10 mouse cellular contexts compared by ENCODE assay signal in the genomic region with DNA sequence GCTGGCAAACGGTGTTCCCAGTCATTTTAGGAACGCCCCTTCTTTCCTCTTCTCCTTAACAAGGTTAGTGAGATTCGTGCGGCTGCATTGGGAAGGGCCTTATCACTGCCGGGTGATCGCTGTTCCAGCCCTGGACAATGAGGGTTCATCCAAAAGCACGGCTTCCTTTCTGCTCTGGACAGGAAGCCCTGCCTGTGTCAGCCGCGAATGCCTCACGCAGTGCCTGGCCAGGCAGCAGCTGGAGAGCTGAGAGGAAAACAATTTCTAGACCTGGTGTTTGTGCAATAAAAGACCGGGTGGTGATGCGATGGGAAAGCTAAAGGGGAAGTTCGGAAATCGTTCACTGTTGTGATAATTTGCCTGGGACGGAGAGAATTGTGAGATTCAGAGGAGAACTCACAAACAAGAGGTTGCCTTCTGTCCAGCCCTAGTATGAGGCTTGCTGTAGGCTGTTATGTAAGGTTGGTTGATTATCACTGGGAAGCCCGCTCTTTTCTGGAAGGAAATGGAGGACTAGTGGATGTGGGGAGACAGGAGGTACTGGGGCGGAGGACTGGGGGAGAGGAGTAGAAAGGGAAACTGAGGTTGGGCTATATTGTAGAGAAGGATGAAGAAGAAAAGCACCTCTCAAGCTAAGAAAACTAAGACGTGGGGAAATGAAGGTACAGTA.
DNase-seq lines count a peak whose midpoint lies in the region; ATAC-seq lines count a peak whose summit lies in the region.
"Had no signal": no experiment of that assay in that cellular context is flagged by ENCODE, and none has a peak within 500 bp of the region (broad histone marks: within the 10 kb centered on the region; RNA-seq: fewer than 3 reads in every experiment).

No protein-coding gene starts in this region.

- no peaks in the 10 kb centered on the region for H3K36me3 ChIP-seq in intestine, embryonic 16.5 days (ENCODE audit: control insufficient read depth, insufficient read depth, low read length)
- H3K36me3 ChIP-seq in lung, embryonic 16.5 days (ENCODE audit: control insufficient read depth, insufficient read depth, low read length) = no peaks in the 10 kb centered on the region
- no peaks in the 10 kb centered on the region for H3K36me3 ChIP-seq in midbrain, embryonic 11.5 days (ENCODE audit: control insufficient read depth, insufficient read depth, low read length)

- peak; percentile 43 for DNase-seq in adrenal gland, postnatal 10 days
- peak; percentile 11 for DNase-seq in gastrocnemius, postnatal 10 days
- DNase-seq in cerebellum, postnatal 10 days = no peak
- DNase-seq in midbrain, embryonic 11.5 days (ENCODE audit: low spot score, missing footprints) = no peak
- DNase-seq in layer of hippocampus, adult 18-20 months (ENCODE audit: low spot score in 2 of 2) = no peak
- DNase-seq in layer of hippocampus, adult 11-12 months (ENCODE audit: low spot score) = no peak

- H3K9me3 ChIP-seq in intestine, embryonic 16.5 days (ENCODE audit: control insufficient read depth, low read length) = no peaks in the 10 kb centered on the region
- no peaks in the 10 kb centered on the region for H3K9me3 ChIP-seq in lung, embryonic 16.5 days (ENCODE audit: control insufficient read depth, low read length)
- no peaks in the 10 kb centered on the region for H3K9me3 ChIP-seq in midbrain, embryonic 11.5 days (ENCODE audit: control insufficient read depth, low read length)

- H3K4me1 ChIP-seq in intestine, embryonic 16.5 days (ENCODE audit: control insufficient read depth, insufficient read depth, low read length) = no peaks in the 10 kb centered on the region
- H3K4me1 ChIP-seq in lung, embryonic 16.5 days (replicated peaks; ENCODE audit: control insufficient read depth, insufficient read depth, low read length) = no peaks in the 10 kb centered on the region
- no peaks in the 10 kb centered on the region for H3K4me1 ChIP-seq in midbrain, embryonic 11.5 days (ENCODE audit: control insufficient read depth, insufficient read depth, low read length)

- WGBS in intestine, embryonic 16.5 days = 45% methylated on average over 18 of the region's 18 CpGs
- 41% methylated on average over 18 of the region's 18 CpGs for WGBS in lung, embryonic 16.5 days
- WGBS in midbrain, embryonic 11.5 days = 73% methylated on average over 18 of the region's 18 CpGs

- H3K27ac ChIP-seq in intestine, embryonic 16.5 days (ENCODE audit: low read length) = peak overlapping the region; percentile 57
- H3K27ac ChIP-seq in lung, embryonic 16.5 days (ENCODE audit: low read length) = peak overlapping the region; percentile 71
- H3K27ac ChIP-seq in midbrain, embryonic 11.5 days (ENCODE audit: low read depth, low read length) = no peak overlapping the region

- 0 out of 2 replicates have a peak overlapping the region, but pooled peaks have one; percentile 13 for H3K9ac ChIP-seq in intestine, embryonic 16.5 days (ENCODE audit: low read depth, low read length)
- H3K9ac ChIP-seq in lung, embryonic 16.5 days (ENCODE audit: low read length) = no peak overlapping the region; the same call in 1 of the 2 replicates
- no peak overlapping the region for H3K9ac ChIP-seq in midbrain, embryonic 11.5 days (ENCODE audit: low read length)

- H3K4me3 ChIP-seq in intestine, embryonic 16.5 days (ENCODE audit: low read length) = no peak overlapping the region; the same call in 1 of the 2 replicates
- 0 out of 2 replicates have a peak overlapping the region, but pooled peaks have one; percentile 12 for H3K4me3 ChIP-seq in lung, embryonic 16.5 days (ENCODE audit: low read length)
- H3K4me3 ChIP-seq in midbrain, embryonic 11.5 days (ENCODE audit: low read depth, low read length) = no peak overlapping the region
- H3K4me3 ChIP-seq: myocyte had no signal

- H3K27me3 ChIP-seq in intestine, embryonic 16.5 days (replicated peaks; ENCODE audit: control insufficient read depth, insufficient read depth, low read length) = no peaks in the 10 kb centered on the region
- H3K27me3 ChIP-seq in lung, embryonic 16.5 days (ENCODE audit: control insufficient read depth, insufficient read depth, low read depth, low read length) = no peaks in the 10 kb centered on the region
- H3K27me3 ChIP-seq in midbrain, embryonic 11.5 days (ENCODE audit: control insufficient read depth, insufficient read depth, low read length) = no peaks in the 10 kb centered on the region

- H3K4me2 ChIP-seq in intestine, embryonic 16.5 days (ENCODE audit: low read depth, low read length) = peak overlapping the region; percentile 17
- H3K4me2 ChIP-seq in lung, embryonic 16.5 days (ENCODE audit: low read depth, low read length) = peak overlapping the region; percentile 23
- H3K4me2 ChIP-seq in midbrain, embryonic 11.5 days = no peak overlapping the region

- ATAC-seq in intestine, embryonic 16.5 days = peak; percentile 58; the same call in 1 of the 2 replicates
- ATAC-seq in lung, embryonic 16.5 days (ENCODE audit: low read depth) = peak; percentile 95
- ATAC-seq in midbrain, embryonic 11.5 days (ENCODE audit: low FRiP score) = no peak
- ATAC-seq: forebrain, embryonic 16.5 days had no signal

Comparison
In these comparisons a context has a peak if more than half of its experiments do, and no peak if none do; other contexts are left out.
1. DNase-seq: peak in adrenal gland, postnatal 10 days (single experiment) and gastrocnemius, postnatal 10 days (single experiment); none in cerebellum, postnatal 10 days (0 of 2), midbrain, embryonic 11.5 days (single experiment), layer of hippocampus, adult 18-20 months (0 of 2) and layer of hippocampus, adult 11-12 months (single experiment).